Mouse (Mus musculus) heart, adult 2 months (tissue): Measurements from ENCODE around the gene Lman1l.

Experiments used
- CTCF ChIP-seq: fragments of 200-600 bp; IDR thresholded peaks from 2 replicates; pipeline ENCODE4 v1.8.1; 2022; ENCODE audit warnings: antibody characterized with exemption, mild to moderate bottlenecking, moderate library complexity
- EP300 ChIP-seq: fragments of 200-500 bp; IDR thresholded peaks from 2 replicates; pipeline ENCODE4 v1.6.1; 2011; ENCODE audit warnings: low read depth, low read length, control low read depth; ENCODE audit not compliant: insufficient read depth
- POLR2A ChIP-seq: fragments of 200-500 bp; IDR thresholded peaks from 2 replicates; pipeline ENCODE4 v1.6.1; 2011; ENCODE audit warnings: mild to moderate bottlenecking, low read depth, low read length, control low read depth; ENCODE audit not compliant: insufficient read depth

GRCm38 (mm10) chr9:57653283-57653682 lies 32.7 kb upstream of the Lman1l start, which contains the start of gene Csk:
- TF ChIP-seq CTCF (no peak), EP300 (no peak), POLR2A (no peak)
